Mouse (Mus musculus) neural tube, embryonic 11.5 days (tissue): Measurements from ENCODE around the gene Armc2. TPM values are rescaled to one million over a fixed set of nuclear protein-coding genes. Genes with fewer than 3 reads are reported as not detected.

Experiments
- ATAC-seq: fragments of 200-750 bp; cut with Nextera tagmentation; 2 replicates; pipeline ENCODE4 v1.8.0; 2017; ENCODE audit warnings: moderate number of reproducible peaks, mild to moderate bottlenecking, moderate TSS enrichment, moderate library complexity; ENCODE audit not compliant: insufficient read depth, low FRiP score, low TSS enrichment
- DNase-seq: peaks from one replicate; pipeline ENCODE4 v3.0.0-alpha.2; 2015; ENCODE audit warnings: low spot score
- H3K27ac ChIP-seq: fragments of 300-500 bp; sonication (generic); 2 replicates; pipeline ENCODE4 v1.5.1; 2014; ENCODE audit warnings: low read depth, mild to moderate bottlenecking, low read length
- H3K27me3 ChIP-seq: fragments of 300-500 bp; sonication (generic); 2 replicates; pipeline ENCODE4 v1.6.1; 2014; ENCODE audit warnings: mild to moderate bottlenecking, low read length, mixed read lengths; ENCODE audit not compliant: control insufficient read depth, insufficient read depth
- H3K36me3 ChIP-seq: fragments of 300-500 bp; sonication (generic); 2 replicates; pipeline ENCODE4 v1.6.1; 2014; ENCODE audit warnings: mild to moderate bottlenecking, low read length, moderate library complexity, mixed read lengths; ENCODE audit not compliant: control insufficient read depth, insufficient read depth
- H3K4me1 ChIP-seq: fragments of 300-500 bp; sonication (generic); 2 replicates; pipeline ENCODE4 v1.6.1; 2014; ENCODE audit warnings: low read length, mixed read lengths; ENCODE audit not compliant: control insufficient read depth, insufficient read depth
- H3K4me2 ChIP-seq: fragments of 300-500 bp; sonication (generic); 2 replicates; pipeline ENCODE4 v1.6.1; 2014; ENCODE audit warnings: low read depth, mild to moderate bottlenecking, moderate library complexity
- H3K4me3 ChIP-seq: fragments of 300-500 bp; sonication (generic); 2 replicates; pipeline ENCODE4 v1.5.1; 2014; ENCODE audit warnings: low read depth, low read length
- H3K9ac ChIP-seq: fragments of 300-500 bp; sonication (generic); 2 replicates; pipeline ENCODE4 v1.6.1; 2014; ENCODE audit warnings: mild to moderate bottlenecking, low read length
- H3K9me3 ChIP-seq: fragments of 300-500 bp; sonication (generic); 2 replicates; pipeline ENCODE4 v1.6.1; 2016; ENCODE audit warnings: low read length; ENCODE audit not compliant: control insufficient read depth
- WGBS: fragments of 180-500 bp; shearing (Covaris S2); extraction: QIAGEN DNeasy Blood & Tissue Kit; methylation state at CpG from one replicate; pipeline ENCODE4 v1.1.7; 2014; 5-methylcytosine and 5-hydroxymethylcytosine counted together
- polyA plus RNA-seq: library from polyadenylated mRNA; unstranded; fragments of >200 nt; fragmentation: Nextera tagmentation; extraction: Ambion mirVana; gene quantifications from 2 replicates; pipeline ENCODE4 v1.2.1, GENCODE M21; 2014

The Armc2 gene
- polyA plus RNA-seq, 1 experiment from 2014 or later: 2.2 TPM

GRCm38 (mm10) chr10:41896425-41896824, 121.8 kb downstream of the Armc2 start:
- Histone ChIP-seq H3K9me3 (no peaks in the 10 kb centered on the region), H3K4me3 (no peak overlapping the region), H3K4me1 (no peaks in the 10 kb centered on the region), H3K27ac (no peak overlapping the region), H3K36me3 (0 out of 2 replicates have a peak, but pooled peaks cover 2% of the 10 kb centered on the region), H3K9ac (no peak overlapping the region), H3K4me2 (no peak overlapping the region), H3K27me3 (no peaks in the 10 kb centered on the region)
- no peak for DNase-seq
- no peak for ATAC-seq

GRCm38 (mm10) chr10:41893433-41894411, 124.5 kb downstream of the Armc2 start:
- Histone ChIP-seq H3K9ac (no peak overlapping the region), H3K9me3 (no peaks in the 10 kb centered on the region), H3K4me3 (no peak overlapping the region), H3K27me3 (no peaks in the 10 kb centered on the region), H3K4me1 (no peaks in the 10 kb centered on the region), H3K36me3 (no peaks in the 10 kb centered on the region), H3K27ac (no peak overlapping the region), H3K4me2 (no peak overlapping the region)
- ATAC-seq: no peak
- DNase-seq: no peak
- WGBS: 68% methylated on average over 4 of the region's 4 CpGs

GRCm38 (mm10) chr10:41891312-41891711, 126.9 kb downstream of the Armc2 start:
- Histone ChIP-seq H3K4me2 (no peak overlapping the region), H3K9me3 (no peaks in the 10 kb centered on the region), H3K36me3 (no peaks in the 10 kb centered on the region), H3K4me1 (no peaks in the 10 kb centered on the region), H3K27me3 (no peaks in the 10 kb centered on the region), H3K9ac (no peak overlapping the region), H3K27ac (no peak overlapping the region), H3K4me3 (no peak overlapping the region)
- ATAC-seq (no peak), DNase-seq (no peak)
- WGBS: 90% methylated on average over 4 of the region's 4 CpGs

- no peak for DNase-seq
- no peak overlapping the region for H3K9ac ChIP-seq
- no peaks in the 10 kb centered on the region for H3K27me3 ChIP-seq
- H3K4me1 ChIP-seq: no peaks in the 10 kb centered on the region
- H3K27ac ChIP-seq: no peak overlapping the region
- H3K9me3 ChIP-seq: no peaks in the 10 kb centered on the region
- no peak overlapping the region for H3K4me3 ChIP-seq
- H3K4me2 ChIP-seq: no peak overlapping the region
- H3K36me3 ChIP-seq: no peaks in the 10 kb centered on the region
- no peak for ATAC-seq
These were observed 127.7 kb downstream of the Armc2 start for GRCm38 (mm10) chr10:41890537-41890936.

GRCm38 (mm10) chr10:41889566-41889965, 128.7 kb downstream of the Armc2 start:
- DNase-seq (no peak), ATAC-seq (no peak)
- no peak overlapping the region for H3K9ac ChIP-seq
- no peaks in the 10 kb centered on the region for H3K27me3 ChIP-seq
- no peak overlapping the region for H3K4me2 ChIP-seq
- H3K27ac ChIP-seq: no peak overlapping the region
- H3K4me3 ChIP-seq: no peak overlapping the region
- H3K4me1 ChIP-seq: no peaks in the 10 kb centered on the region
- H3K9me3 ChIP-seq: no peaks in the 10 kb centered on the region
- no peaks in the 10 kb centered on the region for H3K36me3 ChIP-seq
- WGBS: 86% methylated on average over 5 of the region's 5 CpGs

- H3K4me2 ChIP-seq: no peak overlapping the region
- H3K27ac ChIP-seq: no peak overlapping the region
- 54% methylated on average over 4 of the region's 4 CpGs for WGBS
- H3K27me3 ChIP-seq: no peaks in the 10 kb centered on the region
- DNase-seq (no peak), ATAC-seq (no peak)
- H3K4me3 ChIP-seq: no peak overlapping the region
- H3K36me3 ChIP-seq: no peaks in the 10 kb centered on the region
- no peak overlapping the region for H3K9ac ChIP-seq
- H3K4me1 ChIP-seq: no peaks in the 10 kb centered on the region
- no peaks in the 10 kb centered on the region for H3K9me3 ChIP-seq
These were observed 129.8 kb downstream of the Armc2 start for GRCm38 (mm10) chr10:41888365-41888941.

- WGBS: 3% methylated on average over 59 of the region's 65 CpGs
- H3K36me3 ChIP-seq: no peaks in the 10 kb centered on the region
- H3K4me3 ChIP-seq: peak overlapping the region; percentile 61
- peak; percentile 97 for ATAC-seq
- peak; percentile 97 for DNase-seq
- no peaks in the 10 kb centered on the region for H3K27me3 ChIP-seq
- peak overlapping the region; percentile 84 for H3K9ac ChIP-seq
- H3K27ac ChIP-seq: peak overlapping the region; percentile 88
- H3K9me3 ChIP-seq: no peaks in the 10 kb centered on the region
- H3K4me2 ChIP-seq: peak overlapping the region; percentile 90
- H3K4me1 ChIP-seq: no peaks in the 10 kb centered on the region
These were observed 131.0 kb downstream of the Armc2 start for GRCm38 (mm10) chr10:41887080-41887821.

GRCm38 (mm10) chr10:41883741-41884575, 134.3 kb downstream of the Armc2 start:
- Histone ChIP-seq H3K9me3 (no peaks in the 10 kb centered on the region), H3K4me2 (no peak overlapping the region), H3K4me1 (peaks cover 7% of the 10 kb centered on the region; the same call in 1 of the 2 replicates), H3K36me3 (no peaks in the 10 kb centered on the region), H3K4me3 (no peak overlapping the region), H3K27ac (no peak overlapping the region), H3K27me3 (no peaks in the 10 kb centered on the region), H3K9ac (no peak overlapping the region)
- no peak for DNase-seq
- WGBS: 61% methylated on average over 8 of the region's 8 CpGs
- no peak for ATAC-seq
